Mouse (Mus musculus) brain, embryonic 18.5 days (tissue): ENCODE measurements around the gene Hsf2bp.

Source experiments
- DNase-seq: peaks from one replicate; pipeline ENCODE4 v3.0.0-alpha.2; 2012; ENCODE audit warnings: low read depth, low spot score

The Hsf2bp gene

DNA sequence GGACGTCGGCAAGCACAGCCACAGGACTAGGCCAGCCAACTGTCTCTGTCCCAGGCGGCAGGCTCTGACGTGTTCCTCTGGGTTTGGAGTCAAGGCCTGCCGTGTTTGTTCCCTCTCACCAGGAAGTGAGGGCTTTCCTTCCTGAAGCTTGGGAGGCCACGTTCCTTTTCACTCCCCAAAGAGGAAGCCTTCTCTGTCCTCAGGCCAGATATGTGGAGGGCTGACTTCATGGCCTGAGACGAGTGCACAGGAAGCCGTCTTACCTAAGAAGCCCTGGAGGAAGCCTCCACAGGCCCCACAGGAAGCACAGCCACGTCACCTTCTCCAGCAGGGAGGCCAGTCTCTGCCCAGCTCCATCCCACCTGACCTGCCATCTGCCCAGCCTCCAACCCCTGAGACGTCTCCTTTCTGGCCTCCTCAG is 130.3 kb downstream of the Hsf2bp start:
- no peak for DNase-seq

DNA sequence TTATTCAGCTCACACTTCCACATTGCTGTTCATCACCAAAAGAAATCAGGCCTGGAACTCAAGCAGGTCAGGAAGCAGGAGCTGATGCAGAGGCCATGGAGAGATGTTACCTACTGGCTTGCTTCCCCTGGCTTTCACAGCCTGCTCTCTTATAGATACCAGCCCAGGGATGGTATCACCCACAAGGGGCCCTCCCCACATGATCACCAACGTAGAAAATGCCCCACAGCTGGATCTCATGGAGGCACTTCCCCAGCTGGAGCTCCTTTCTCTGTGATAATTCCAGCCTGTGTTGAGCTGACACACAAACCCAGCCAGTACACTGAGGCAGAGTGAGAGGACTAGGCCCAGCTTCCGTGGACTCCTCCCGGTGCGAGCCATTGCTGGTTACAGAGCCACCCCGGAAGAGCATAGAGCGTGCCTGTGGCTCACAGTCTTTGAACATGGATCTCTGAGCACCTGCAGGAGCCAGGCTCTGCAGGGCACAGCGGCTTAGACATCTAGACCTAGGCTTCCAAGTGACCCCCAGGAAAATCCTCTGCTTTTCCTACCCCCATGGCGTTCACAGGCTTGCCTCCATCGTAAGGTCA is 130.9 kb downstream of the Hsf2bp start:
- DNase-seq = no peak

DNA sequence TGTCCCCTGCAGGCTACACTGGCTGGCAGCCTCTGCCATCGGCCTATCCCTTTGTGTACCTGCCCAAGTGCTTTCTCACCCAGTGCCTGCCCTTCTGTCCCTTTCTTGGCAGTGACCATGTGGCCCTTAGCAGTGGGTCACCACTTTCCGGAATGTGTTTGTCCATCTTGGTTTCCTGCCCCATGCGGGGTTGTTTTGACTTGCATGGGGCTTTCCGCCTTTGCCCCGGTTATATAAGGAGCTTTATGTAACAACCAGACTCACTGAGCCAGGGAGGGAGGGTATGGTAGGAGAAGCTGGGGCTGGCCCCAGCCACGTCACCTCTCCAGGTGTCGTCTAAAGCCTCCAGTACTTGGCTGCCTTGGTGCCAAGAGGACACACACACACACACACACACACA is 132.1 kb downstream of the Hsf2bp start:
- DNase-seq = no peak

DNA sequence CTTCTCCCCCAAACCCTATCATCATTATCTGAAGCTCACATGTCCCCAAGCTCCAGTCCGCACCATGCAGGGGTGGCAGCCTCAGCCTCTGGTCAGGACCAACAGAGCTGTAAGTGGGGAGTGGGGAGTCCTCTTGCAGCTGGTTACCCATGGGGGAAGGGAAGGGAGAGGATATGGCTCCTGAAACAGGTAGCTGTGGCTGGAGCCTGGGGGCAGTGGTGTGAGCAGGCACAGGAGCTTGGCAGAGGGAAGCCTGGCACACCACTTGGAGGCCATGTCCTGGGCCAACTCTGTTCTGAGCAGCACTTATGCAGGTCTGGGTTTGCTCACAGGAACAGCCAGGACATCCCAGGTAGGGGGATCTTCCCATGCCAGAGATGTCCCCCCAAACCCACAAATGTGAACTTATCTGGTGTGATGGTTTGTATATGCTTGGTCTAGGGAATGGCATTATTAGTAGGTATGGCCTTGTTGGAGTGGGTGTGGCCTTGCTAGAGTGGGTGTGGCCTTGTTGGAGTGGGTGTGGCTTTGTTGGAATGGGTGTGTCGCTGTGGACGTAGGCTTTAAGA is 133.4 kb downstream of the Hsf2bp start:
- no peak for DNase-seq

DNA sequence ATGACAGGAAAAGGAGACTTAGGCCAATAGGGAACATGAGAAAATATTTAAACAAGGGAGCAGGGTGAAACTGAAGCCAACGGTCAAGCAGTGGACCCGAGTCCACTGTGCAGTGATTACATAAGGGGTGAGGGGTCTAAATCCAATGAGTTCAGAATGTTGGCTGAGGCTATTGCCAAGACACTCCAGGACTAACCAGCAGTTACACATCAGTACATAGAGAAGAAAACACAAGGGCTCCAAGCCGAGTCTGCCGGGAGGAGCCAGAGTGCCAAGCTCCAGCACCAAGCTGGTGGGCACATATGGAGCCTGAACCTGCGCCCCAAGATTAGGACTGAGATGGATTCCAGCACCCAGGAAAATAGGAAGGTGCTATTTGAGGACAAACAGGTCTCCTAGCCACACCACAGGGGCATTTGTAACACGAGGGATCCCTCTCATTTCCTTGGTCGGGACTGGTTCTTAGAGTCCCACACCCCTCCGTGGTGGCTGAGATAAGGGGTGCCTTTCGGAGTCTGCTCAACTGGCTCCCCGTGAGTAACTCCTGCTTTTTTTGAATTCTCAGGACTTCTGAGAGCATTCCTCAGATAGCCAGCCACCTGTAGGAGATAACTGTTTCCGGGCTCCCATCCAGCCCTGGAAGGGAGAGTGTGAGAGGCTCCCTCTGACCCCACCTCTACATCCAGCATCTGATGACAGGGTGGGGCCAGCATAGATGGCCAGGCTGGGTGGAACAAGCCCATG is 134.5 kb downstream of the Hsf2bp start:
- no peak for DNase-seq

DNA sequence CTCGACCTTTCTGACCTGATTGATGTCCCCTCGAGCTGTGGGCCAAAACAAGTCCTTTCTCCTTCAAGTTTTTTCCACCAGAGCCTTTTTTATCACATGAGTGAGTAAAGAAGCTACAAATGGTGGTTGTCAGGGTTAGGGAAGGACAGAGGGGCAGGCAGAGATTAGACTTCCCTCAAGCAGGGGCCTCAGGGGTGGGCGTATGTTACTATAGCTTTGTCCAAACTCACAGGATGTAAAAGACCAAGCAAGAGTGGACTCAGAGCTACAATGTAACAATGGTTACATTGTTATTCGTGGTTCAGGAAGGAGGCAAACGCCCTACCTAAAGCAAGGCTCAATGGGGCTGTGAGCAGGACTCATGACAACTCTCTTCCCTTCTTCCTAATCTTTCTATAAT is 137.2 kb downstream of the Hsf2bp start:
- no peak for DNase-seq

DNA sequence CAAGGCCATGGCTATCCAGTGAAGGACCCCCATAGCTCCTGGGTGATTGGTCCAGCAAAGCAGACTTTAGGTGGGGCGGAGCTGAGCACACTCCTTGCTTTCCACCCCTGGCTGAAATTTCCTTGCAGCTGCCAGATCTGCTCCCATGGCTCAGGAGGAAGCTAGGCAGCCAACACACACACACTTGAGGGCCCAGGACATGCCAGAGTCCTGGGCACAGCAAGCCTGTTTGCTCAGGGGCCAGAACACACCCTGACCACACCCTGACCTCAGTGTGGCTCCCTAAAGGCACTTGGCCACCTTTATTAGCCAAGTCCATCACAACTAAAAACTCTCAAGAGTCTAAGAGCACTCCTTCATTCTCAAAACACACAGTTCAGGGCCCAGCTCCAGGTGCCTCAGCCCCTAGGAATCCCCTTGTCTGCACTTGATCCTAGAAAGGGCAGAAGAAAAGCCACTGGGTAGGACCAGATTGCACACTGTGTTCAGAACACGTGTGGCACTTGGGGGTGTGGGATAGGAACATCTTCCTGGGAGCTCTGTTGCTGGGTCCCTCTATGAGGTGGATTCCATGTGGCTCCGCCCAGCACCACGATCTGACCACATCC is 138.9 kb downstream of the Hsf2bp start:
- DNase-seq = no peak

DNA sequence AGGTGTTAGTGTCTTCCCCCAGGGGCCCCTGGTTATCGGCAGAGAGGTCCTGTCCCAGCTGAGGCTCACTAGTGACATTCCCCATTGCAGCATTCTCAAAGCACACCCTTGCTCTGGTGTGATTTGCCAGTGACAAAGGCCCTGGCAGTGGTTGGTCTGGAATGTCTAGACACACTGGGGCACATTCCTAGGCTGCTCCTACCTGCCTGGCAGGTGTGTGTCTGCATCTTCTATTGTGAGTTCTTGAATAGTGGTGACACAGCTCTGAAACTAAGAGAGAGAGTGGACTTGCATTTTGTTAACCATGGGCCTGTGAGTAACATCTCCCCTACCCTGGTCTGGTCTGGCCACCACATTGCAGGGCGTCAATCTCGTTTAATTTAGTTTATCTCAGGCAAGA is 139.4 kb downstream of the Hsf2bp start:
- no peak for DNase-seq

DNA sequence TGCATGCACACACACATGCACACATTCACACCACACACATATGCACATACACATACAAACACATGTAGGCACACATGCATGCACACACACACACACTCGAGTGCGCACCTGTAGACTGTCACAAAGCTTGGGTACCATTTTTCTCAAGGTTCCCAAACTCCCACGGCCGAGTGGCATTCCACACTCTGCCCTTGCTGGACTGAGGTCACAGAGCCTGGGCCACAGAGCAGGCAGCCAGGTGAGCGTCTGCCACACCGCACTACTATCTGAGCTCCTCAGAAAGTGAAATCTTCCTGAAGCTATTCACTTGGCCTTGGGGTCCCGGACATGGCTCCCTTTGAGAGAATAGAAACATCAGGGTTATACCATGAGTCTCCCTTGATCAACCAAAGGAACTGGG is 139.8 kb downstream of the Hsf2bp start:
- DNase-seq = no peak
